Mouse (Mus musculus): Measurements from ENCODE around the gene Gba2. TPM values are rescaled to one million over a fixed set of nuclear protein-coding genes. Genes with fewer than 3 reads are reported as not detected.

Gene Gba2
- polyA plus RNA-seq, 1 experiment from 2014 or later: 17.9 TPM

- H3K9ac ChIP-seq (ENCODE audit: low read depth, low read length): no peak overlapping the region
- H3K4me2 ChIP-seq (replicated peaks; ENCODE audit: low read depth, low read length): no peak overlapping the region
- 83% methylated on average over 2 of the region's 2 CpGs for WGBS
- ATAC-seq (ENCODE audit: low FRiP score, low TSS enrichment): no peak
- H3K27me3 ChIP-seq (ENCODE audit: control insufficient read depth, insufficient read depth, low read length): no peaks in the 10 kb centered on the region
- H3K27ac ChIP-seq (ENCODE audit: low read depth, low read length): no peak overlapping the region
- no peak overlapping the region for H3K4me3 ChIP-seq (ENCODE audit: low read length)
- H3K4me1 ChIP-seq (ENCODE audit: control insufficient read depth, insufficient read depth, low read length): peaks cover 23% of the 10 kb centered on the region
- peaks cover 35% of the 10 kb centered on the region for H3K36me3 ChIP-seq (ENCODE audit: control insufficient read depth, insufficient read depth, low read length)
- no peaks in the 10 kb centered on the region for H3K9me3 ChIP-seq (ENCODE audit: control insufficient read depth, low read length)
These were observed 3.3 kb downstream of the Gba2 start for GRCm38 (mm10) chr4:43575356-43575755.

- Histone ChIP-seq H3K9me3 (ENCODE audit: control insufficient read depth, low read length) (no peaks in the 10 kb centered on the region), H3K4me3 (ENCODE audit: low read length) (no peak overlapping the region), H3K4me2 (replicated peaks; ENCODE audit: low read depth, low read length) (no peak overlapping the region), H3K4me1 (ENCODE audit: control insufficient read depth, insufficient read depth, low read length) (peaks cover 14% of the 10 kb centered on the region), H3K36me3 (ENCODE audit: control insufficient read depth, insufficient read depth, low read length) (peaks cover 53% of the 10 kb centered on the region), H3K9ac (ENCODE audit: low read depth, low read length) (no peak overlapping the region), H3K27ac (ENCODE audit: low read depth, low read length) (no peak overlapping the region), H3K27me3 (ENCODE audit: control insufficient read depth, insufficient read depth, low read length) (no peaks in the 10 kb centered on the region)
- no peak for ATAC-seq (ENCODE audit: low FRiP score, low TSS enrichment)
- WGBS: 94% methylated on average over 4 of the region's 4 CpGs
These were observed 5.1 kb downstream of the Gba2 start for GRCm38 (mm10) chr4:43573561-43573960.

GRCm38 (mm10) chr4:43571395-43572045 lies 7.2 kb downstream of the Gba2 start:
- Histone ChIP-seq H3K27ac (ENCODE audit: low read depth, low read length) (no peak overlapping the region), H3K4me1 (ENCODE audit: control insufficient read depth, insufficient read depth, low read length) (peaks cover 6% of the 10 kb centered on the region), H3K27me3 (ENCODE audit: control insufficient read depth, insufficient read depth, low read length) (no peaks in the 10 kb centered on the region), H3K9ac (ENCODE audit: low read depth, low read length) (no peak overlapping the region), H3K4me3 (ENCODE audit: low read length) (no peak overlapping the region), H3K9me3 (ENCODE audit: control insufficient read depth, low read length) (no peaks in the 10 kb centered on the region), H3K36me3 (ENCODE audit: control insufficient read depth, insufficient read depth, low read length) (peaks cover 74% of the 10 kb centered on the region), H3K4me2 (replicated peaks; ENCODE audit: low read depth, low read length) (no peak overlapping the region)
- no peak for ATAC-seq (ENCODE audit: low FRiP score, low TSS enrichment)
- WGBS: 86% methylated on average over 6 of the region's 6 CpGs

GRCm38 (mm10) chr4:43567140-43567539 lies 11.5 kb downstream of the Gba2 start:
- Histone ChIP-seq H3K9ac (ENCODE audit: low read depth, low read length) (no peak overlapping the region), H3K36me3 (ENCODE audit: control insufficient read depth, insufficient read depth, low read length) (peaks cover 80% of the 10 kb centered on the region)
- 97% methylated on average over 9 of the region's 9 CpGs for WGBS

GRCm38 (mm10) chr4:43564231-43564630 lies 14.4 kb downstream of the Gba2 start:
- ATAC-seq (ENCODE audit: low FRiP score, low TSS enrichment): no peak
- Histone ChIP-seq H3K4me2 (replicated peaks; ENCODE audit: low read depth, low read length) (no peak overlapping the region), H3K9ac (ENCODE audit: low read depth, low read length) (no peak overlapping the region), H3K27ac (ENCODE audit: low read depth, low read length) (no peak overlapping the region), H3K27me3 (ENCODE audit: control insufficient read depth, insufficient read depth, low read length) (no peaks in the 10 kb centered on the region), H3K36me3 (ENCODE audit: control insufficient read depth, insufficient read depth, low read length) (peaks cover 51% of the 10 kb centered on the region), H3K4me1 (ENCODE audit: control insufficient read depth, insufficient read depth, low read length) (peaks cover 33% of the 10 kb centered on the region), H3K9me3 (ENCODE audit: control insufficient read depth, low read length) (no peaks in the 10 kb centered on the region), H3K4me3 (ENCODE audit: low read length) (no peak overlapping the region)
- WGBS: 56% methylated on average over 2 of the region's 2 CpGs

More at GRCm38 (mm10) chr4:43567140-43567539, 11.5 kb downstream of the Gba2 start:
- H3K27ac ChIP-seq (ENCODE audit: low read depth, low read length): no peak overlapping the region
- peaks cover 13% of the 10 kb centered on the region; the same call in 1 of the 2 replicates for H3K4me1 ChIP-seq (ENCODE audit: control insufficient read depth, insufficient read depth, low read length)
- H3K27me3 ChIP-seq (ENCODE audit: control insufficient read depth, insufficient read depth, low read length): no peaks in the 10 kb centered on the region
- no peak overlapping the region for H3K4me2 ChIP-seq (replicated peaks; ENCODE audit: low read depth, low read length)
- H3K9me3 ChIP-seq (ENCODE audit: control insufficient read depth, low read length): no peaks in the 10 kb centered on the region
- no peak for ATAC-seq (ENCODE audit: low FRiP score, low TSS enrichment)
- no peak overlapping the region for H3K4me3 ChIP-seq (ENCODE audit: low read length)

GRCm38 (mm10) chr4:43563601-43563875 lies 15.1 kb downstream of the Gba2 start:
- 73% methylated on average over 4 of the region's 4 CpGs for whole genome bisulfite sequencing
- peak overlapping the region; percentile 87 for H3K4me2 ChIP-seq (replicated peaks; ENCODE audit: low read depth, low read length)
- peaks cover 39% of the 10 kb centered on the region for H3K4me1 ChIP-seq (ENCODE audit: control insufficient read depth, insufficient read depth, low read length)
- no peaks in the 10 kb centered on the region for H3K9me3 ChIP-seq (ENCODE audit: control insufficient read depth, low read length)
- no peaks in the 10 kb centered on the region for H3K27me3 ChIP-seq (ENCODE audit: control insufficient read depth, insufficient read depth, low read length)
- peaks cover 44% of the 10 kb centered on the region for H3K36me3 ChIP-seq (ENCODE audit: control insufficient read depth, insufficient read depth, low read length)
- peak overlapping the region; percentile 92 for H3K4me3 ChIP-seq (ENCODE audit: low read length)
- no peak overlapping the region for H3K27ac ChIP-seq (ENCODE audit: low read depth, low read length)
- H3K9ac ChIP-seq (ENCODE audit: low read depth, low read length): peak overlapping the region; percentile 92; the same call in 1 of the 2 replicates
- no peak for ATAC-seq (ENCODE audit: low FRiP score, low TSS enrichment)

GRCm38 (mm10) chr4:43562769-43563600 lies 15.7 kb downstream of the Gba2 start:
- H3K4me2 ChIP-seq (replicated peaks; ENCODE audit: low read depth, low read length): peak overlapping the region; percentile 87
- H3K4me1 ChIP-seq (ENCODE audit: control insufficient read depth, insufficient read depth, low read length): peaks cover 45% of the 10 kb centered on the region
- H3K9ac ChIP-seq (ENCODE audit: low read depth, low read length): peak overlapping the region; percentile 92
- 5% methylated on average over 22 of the region's 22 CpGs for WGBS
- no peaks in the 10 kb centered on the region for H3K9me3 ChIP-seq (ENCODE audit: control insufficient read depth, low read length)
- peaks cover 38% of the 10 kb centered on the region for H3K36me3 ChIP-seq (ENCODE audit: control insufficient read depth, insufficient read depth, low read length)
- no peaks in the 10 kb centered on the region for H3K27me3 ChIP-seq (ENCODE audit: control insufficient read depth, insufficient read depth, low read length)
- peak; percentile 21 for ATAC-seq (ENCODE audit: low FRiP score, low TSS enrichment)
- peak overlapping the region; percentile 92 for H3K4me3 ChIP-seq (ENCODE audit: low read length)
- peak overlapping the region; percentile 100; the same call in 1 of the 2 replicates for H3K27ac ChIP-seq (ENCODE audit: low read depth, low read length)

GRCm38 (mm10) chr4:43561997-43562768 lies 16.5 kb downstream of the Gba2 start, which contains the start of the genes Creb3 and Tln1:
TSS of gene Creb3 (plus strand) at chr4:43562332.
TSS of gene Tln1 (minus strand) at chr4:43562691.
- H3K4me2 ChIP-seq (replicated peaks; ENCODE audit: low read depth, low read length): peak within 1 kb of the TSS; percentile 87
- under 1% methylated on average over 62 of the region's 62 CpGs for whole genome bisulfite sequencing
- H3K4me1 ChIP-seq (ENCODE audit: control insufficient read depth, insufficient read depth, low read length): peaks cover 53% of the 10 kb centered on the region
- peak within 1 kb of the TSS; percentile 92 for H3K4me3 ChIP-seq (ENCODE audit: low read length)
- peak within 1 kb of the TSS; percentile 100 for H3K27ac ChIP-seq (ENCODE audit: low read depth, low read length)
- H3K9me3 ChIP-seq (ENCODE audit: control insufficient read depth, low read length): no peaks in the 10 kb centered on the region
- peaks cover 34% of the 10 kb centered on the region for H3K36me3 ChIP-seq (ENCODE audit: control insufficient read depth, insufficient read depth, low read length)
- peak; percentile 91 for ATAC-seq (ENCODE audit: low FRiP score, low TSS enrichment)
- H3K9ac ChIP-seq (ENCODE audit: low read depth, low read length): peak within 1 kb of the TSS; percentile 92
- H3K27me3 ChIP-seq (ENCODE audit: control insufficient read depth, insufficient read depth, low read length): no peaks in the 10 kb centered on the region

All from kidney, embryonic 14.5 days (tissue).